Mouse (Mus musculus) activated CD4-positive, CD25-positive, alpha-beta regulatory T cell, adult 4 months (primary cell): ENCODE measurements around the gene Lrp10. TPM values are rescaled to one million over a fixed set of nuclear protein-coding genes. Genes with fewer than 3 reads are reported as not detected.

Experiments used
- ATAC-seq: one replicate; pipeline ENCODE4 v1.8.0; 2017
- polyA plus RNA-seq, 2 experiments: library from polyadenylated mRNA; unstranded; fragments of 100-300 nt; shearing (Covaris generic); gene quantifications; one replicate each; pipeline ENCODE4 v1.2.1; 2017

Gene Lrp10
- polyA plus RNA-seq, 2 experiments from 2014 or later = 57.4 to 62.2 TPM

DNA sequence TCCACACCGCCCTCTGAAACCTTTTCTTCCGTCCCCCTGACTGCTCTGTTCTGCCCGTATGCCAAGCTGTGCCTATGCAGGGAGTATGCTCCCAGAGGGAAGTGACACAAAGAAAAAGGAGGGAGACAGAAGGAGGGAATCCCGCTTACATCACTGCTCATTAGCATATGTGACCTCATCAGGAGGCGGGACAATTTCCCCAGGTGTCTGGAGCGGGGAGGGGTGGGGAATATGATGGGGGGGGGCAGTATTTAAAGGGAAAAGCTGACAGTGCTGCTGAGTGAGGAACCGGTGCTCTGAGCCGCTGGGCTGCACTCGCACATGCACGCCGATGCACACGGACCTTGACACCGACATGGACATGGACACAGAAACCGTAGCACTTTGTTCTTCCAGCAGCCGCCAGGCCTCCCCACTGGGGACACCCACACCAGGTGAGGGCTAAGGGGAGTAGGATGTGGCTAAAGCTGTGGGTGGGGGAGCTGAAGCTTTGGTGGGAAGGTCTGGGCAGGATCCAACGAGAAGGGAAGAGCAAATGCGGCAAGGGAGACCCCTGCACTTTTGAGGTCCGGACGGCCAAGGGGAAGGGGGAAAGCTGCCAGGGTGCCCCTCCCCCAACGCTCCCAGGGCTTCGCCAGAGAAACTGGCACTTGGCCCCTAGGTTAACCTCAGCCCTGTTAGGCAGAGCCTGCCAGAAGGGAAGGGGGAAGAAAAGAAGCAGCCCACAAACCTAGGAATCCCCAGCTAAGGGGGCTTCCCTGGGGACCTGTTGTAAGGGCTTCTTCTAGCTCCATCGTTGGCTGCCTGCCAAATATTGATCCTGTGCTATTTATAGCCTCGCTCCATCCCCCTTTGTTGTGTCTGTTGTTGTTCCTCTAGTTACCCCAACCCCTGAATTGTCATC lies 12.3 kb downstream of the Lrp10 start, which contains the start of gene Rem2:
Rem2 (plus strand) TSS at position 160 of the 904 bp plus-strand sequence.
- ATAC-seq = no peak

GRCm38 (mm10) chr14:54477172-54477909 lies 13.4 kb downstream of the Lrp10 start:
- ATAC-seq = no peak

DNA sequence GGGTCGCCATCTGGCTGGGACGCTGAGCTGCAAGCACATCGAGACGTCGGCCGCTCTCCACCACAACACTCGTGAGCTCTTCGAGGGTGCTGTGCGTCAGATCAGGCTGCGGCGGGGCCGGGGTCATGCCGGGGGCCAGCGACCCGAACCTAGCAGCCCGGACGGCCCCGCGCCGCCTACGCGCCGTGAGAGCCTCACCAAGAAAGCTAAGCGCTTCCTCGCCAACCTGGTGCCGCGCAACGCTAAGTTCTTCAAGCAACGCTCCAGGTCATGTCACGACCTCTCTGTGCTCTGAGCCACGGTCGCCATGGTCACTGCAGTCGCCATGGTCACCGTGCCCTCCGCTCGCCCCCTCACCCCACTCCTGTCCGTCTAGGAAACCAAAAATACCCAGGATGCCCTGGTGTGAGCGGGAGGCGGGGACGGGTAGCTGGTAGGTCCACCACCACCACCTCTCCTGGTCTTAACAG lies 15.5 kb downstream of the Lrp10 start:
- peak; percentile 60 for ATAC-seq

GRCm38 (mm10) chr14:54480673-54481072 lies 16.7 kb downstream of the Lrp10 start:
- ATAC-seq = peak; percentile 4

- peak; percentile 72 for ATAC-seq
Measured at GRCm38 (mm10) chr14:54481402-54481801, 17.5 kb downstream of the Lrp10 start.

DNA sequence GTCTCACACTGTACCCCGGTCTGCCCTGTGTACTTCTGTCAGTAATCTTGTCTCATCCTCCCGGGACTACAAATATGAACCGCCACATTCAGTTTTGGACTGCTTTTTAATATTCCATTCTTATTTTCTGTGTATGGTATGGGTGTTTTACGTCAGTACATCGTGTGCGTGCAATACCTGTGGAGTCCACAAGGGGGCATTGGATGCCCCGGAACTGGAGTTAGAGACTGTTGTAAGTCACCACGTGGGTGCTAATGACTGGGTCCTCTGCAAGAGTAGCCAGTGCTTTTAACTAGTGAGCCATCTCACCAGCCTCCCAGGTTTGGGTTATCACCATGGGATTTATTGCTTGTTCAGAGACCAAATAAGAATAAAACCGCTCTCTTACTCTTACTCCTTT lies 18.6 kb downstream of the Lrp10 start:
- no peak for ATAC-seq

DNA sequence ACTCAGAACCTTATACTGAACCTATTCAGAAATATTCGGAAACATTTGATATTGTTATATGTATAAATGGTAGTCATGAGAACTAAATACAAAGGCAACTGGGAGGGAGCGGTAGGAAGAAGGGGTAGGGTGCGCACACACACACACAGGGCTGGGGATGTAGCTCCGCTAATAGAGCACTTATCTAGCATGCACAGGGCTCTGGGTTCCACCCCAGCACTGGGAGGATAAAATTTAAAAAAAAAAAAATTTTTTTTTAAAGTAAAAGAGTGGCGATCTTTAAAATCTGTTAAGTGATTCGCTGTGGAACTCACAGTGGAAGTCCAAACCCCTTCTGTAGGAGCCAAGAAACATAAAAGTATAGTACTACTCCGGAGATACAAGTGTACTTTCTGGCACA lies 22.0 kb downstream of the Lrp10 start:
- ATAC-seq = no peak

- ATAC-seq = no peak
Measured at GRCm38 (mm10) chr14:54487732-54488131, 23.8 kb downstream of the Lrp10 start.

- ATAC-seq = no peak
Measured at GRCm38 (mm10) chr14:54488350-54488749, 24.4 kb downstream of the Lrp10 start.

DNA sequence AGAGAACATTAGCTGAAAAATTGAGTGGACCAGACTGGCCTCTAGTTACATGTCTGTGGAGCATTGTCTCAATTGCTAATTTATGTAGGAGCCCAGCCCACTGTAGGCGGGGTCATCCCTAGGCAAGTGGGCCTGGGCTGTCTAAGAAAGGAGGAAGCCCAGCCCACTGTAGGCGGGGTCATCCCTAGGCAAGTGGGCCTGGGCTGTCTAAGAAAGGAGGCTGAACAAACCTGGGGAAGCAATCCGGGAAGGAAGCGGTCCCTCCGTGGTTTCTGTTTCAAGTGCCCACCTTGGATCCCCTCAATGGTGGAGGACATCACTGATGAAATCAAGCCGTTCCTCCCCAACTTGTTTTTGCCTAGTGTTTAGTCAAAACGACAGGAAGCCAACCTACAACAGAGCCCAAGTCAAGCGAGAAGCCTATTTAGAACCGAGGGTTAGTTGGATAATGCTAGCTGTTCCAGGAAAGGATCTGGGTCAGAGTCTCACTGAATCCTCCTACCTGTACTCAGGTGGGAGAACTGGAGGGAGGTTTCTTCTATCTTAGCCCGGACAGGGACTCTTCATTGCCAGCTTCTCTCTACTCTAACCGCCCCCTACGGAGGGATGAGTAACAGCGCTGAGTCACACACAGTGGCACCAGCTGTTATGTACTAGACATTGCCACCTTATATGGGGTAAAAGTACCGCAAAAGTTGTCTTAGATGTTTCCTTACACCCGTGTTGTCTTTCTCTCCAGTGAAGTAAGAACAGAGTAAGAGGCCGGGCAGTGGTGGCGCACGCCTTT lies 28.6 kb downstream of the Lrp10 start:
- ATAC-seq = peak; percentile 92

DNA sequence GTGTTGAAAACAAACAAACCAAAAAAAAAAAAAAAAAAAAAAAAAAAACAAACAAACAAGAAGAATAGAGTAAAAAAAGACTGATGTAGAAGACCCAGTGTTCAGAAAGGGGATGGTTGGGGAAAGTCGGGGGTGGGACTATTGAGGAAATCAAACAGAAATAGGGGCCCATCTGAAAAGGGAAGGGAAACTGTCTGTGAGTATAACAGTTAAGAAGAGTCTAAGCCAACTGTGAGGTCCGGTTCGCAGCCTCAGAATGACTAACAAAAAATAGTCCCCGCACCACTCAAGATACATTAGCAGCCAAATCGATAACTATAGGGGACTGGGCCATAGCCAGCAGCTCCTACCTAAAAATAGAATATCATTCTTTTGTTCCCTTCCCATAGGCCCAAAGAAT lies 29.3 kb downstream of the Lrp10 start:
- no peak for ATAC-seq

GRCm38 (mm10) chr14:54494234-54494633 lies 30.3 kb downstream of the Lrp10 start:
- ATAC-seq = peak; percentile 52

GRCm38 (mm10) chr14:54496706-54497105 lies 32.8 kb downstream of the Lrp10 start:
- no peak for ATAC-seq

DNA sequence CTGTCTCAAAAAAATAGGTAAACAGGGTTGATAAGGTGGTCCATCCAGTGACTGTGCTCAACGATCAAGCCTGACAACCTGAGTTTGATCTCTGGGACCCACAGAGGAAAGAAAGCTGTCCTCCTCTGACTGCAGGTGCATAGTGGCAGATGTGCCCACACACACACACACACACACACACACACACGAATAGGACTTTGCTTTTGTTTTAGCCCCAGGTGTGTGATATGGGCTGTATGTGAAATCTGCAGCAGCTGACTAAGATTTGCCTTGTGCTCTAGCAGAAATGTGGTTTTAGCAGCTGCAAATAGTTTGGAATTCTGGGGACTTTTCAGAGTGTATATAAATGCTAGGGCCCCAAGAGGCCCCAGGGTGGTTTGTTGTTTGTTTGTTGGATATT lies 35.4 kb downstream of the Lrp10 start:
- ATAC-seq = no peak

- no peak for ATAC-seq
Measured at GRCm38 (mm10) chr14:54501365-54501764, 37.4 kb downstream of the Lrp10 start.

- no peak for ATAC-seq
Measured at GRCm38 (mm10) chr14:54503092-54503491, 39.2 kb downstream of the Lrp10 start.

DNA sequence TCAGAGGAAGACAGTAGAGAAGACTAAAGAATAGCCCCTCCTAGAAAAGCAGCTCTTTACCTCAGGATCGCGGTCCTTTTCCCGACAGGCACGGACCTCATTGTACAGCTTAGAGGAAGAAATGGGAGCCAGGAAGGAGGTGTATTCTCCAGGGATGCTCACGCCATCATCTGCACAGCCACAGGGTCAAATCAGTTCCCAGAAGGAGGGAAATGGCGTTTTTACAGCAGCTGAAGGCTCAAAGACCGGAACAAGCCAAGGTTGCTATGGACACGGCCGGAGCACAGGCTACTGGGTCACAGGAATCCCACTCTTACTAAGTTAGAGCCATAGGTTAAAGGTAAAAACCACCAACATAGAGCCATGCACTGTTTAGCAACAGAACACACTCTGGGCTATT lies 45.8 kb downstream of the Lrp10 start:
- no peak for ATAC-seq

GRCm38 (mm10) chr14:54516710-54517310 lies 52.9 kb downstream of the Lrp10 start:
- no peak for ATAC-seq
